Mouse (Mus musculus) megakaryocyte, embryonic 14.5 days (primary cell): Measurements from ENCODE around the gene Farp1.

ENCODE experiments used
- FLI1 ChIP-seq: IDR thresholded peaks from 2 replicates; pipeline ENCODE4 v1.6.1; 2012; ENCODE audit warnings: low read length, inconsistent platforms, mixed read lengths
- GATA1 ChIP-seq: IDR thresholded peaks from 3 replicates; pipeline ENCODE4 v1.6.1; 2012; ENCODE audit warnings: mixed read lengths, low read length, inconsistent platforms, borderline replicate concordance

DNA sequence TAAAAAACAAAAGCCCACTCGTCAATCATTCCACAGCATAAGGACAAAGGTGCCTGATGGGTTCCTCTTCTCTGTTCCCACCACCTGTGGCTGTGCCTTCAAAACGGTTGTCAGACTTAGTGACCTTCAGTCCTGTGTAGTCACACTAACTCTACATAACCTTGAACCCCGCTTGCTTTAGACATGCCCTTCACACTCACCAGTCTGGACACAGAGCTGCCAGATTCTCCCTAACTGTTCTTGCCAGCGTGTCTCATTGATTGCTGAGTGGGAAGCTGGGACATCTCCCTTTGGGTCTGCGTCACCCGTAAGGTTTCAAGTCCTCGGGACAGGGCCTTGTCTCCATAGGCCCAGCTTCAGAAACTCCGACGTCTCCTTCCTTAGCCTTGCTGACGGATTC, 217.5 kb downstream of the Farp1 start:
- TF ChIP-seq GATA1 (no peak), FLI1 (no peak)
